Mouse (Mus musculus): ENCODE results near the gene Plekha1. TPM values are rescaled to one million over a fixed set of nuclear protein-coding genes. Genes with fewer than 3 reads are reported as not detected.

Plekha1 gene
- polyA plus RNA-seq, 1 experiment from 2014 or later: 32.2 TPM

GRCm38 (mm10) chr7:130937266-130937841 is 71.8 kb downstream of the Plekha1 start:
- Histone ChIP-seq H3K4me2 (ENCODE audit: low read depth, low read length, severe bottlenecking) (no peak overlapping the region), H3K36me3 (ENCODE audit: control insufficient read depth, insufficient read depth, low read length) (no peaks in the 10 kb centered on the region), H3K9ac (ENCODE audit: low read length) (no peak overlapping the region), H3K9me3 (ENCODE audit: control insufficient read depth, low read length) (no peaks in the 10 kb centered on the region), H3K27ac (ENCODE audit: low read depth, low read length) (no peak overlapping the region), H3K4me1 (replicated peaks; ENCODE audit: control insufficient read depth, insufficient read depth, low read length) (peaks cover 9% of the 10 kb centered on the region), H3K4me3 (ENCODE audit: low read depth, low read length) (no peak overlapping the region), H3K27me3 (ENCODE audit: control insufficient read depth, insufficient read depth, low read length) (peaks cover 47% of the 10 kb centered on the region)
- DNase-seq (ENCODE audit: low spot score): peak; percentile 44
- WGBS: 30% methylated on average over 12 of the region's 12 CpGs
- no peak for ATAC-seq (replicated peaks; ENCODE audit: low FRiP score)

GRCm38 (mm10) chr7:130938005-130938404 is 72.4 kb downstream of the Plekha1 start:
- H3K9me3 ChIP-seq (ENCODE audit: control insufficient read depth, low read length): no peaks in the 10 kb centered on the region
- peaks cover 9% of the 10 kb centered on the region for H3K4me1 ChIP-seq (replicated peaks; ENCODE audit: control insufficient read depth, insufficient read depth, low read length)
- peaks cover 47% of the 10 kb centered on the region for H3K27me3 ChIP-seq (ENCODE audit: control insufficient read depth, insufficient read depth, low read length)
- no peak overlapping the region for H3K4me3 ChIP-seq (ENCODE audit: low read depth, low read length)
- H3K4me2 ChIP-seq (ENCODE audit: low read depth, low read length, severe bottlenecking): no peak overlapping the region
- H3K27ac ChIP-seq (ENCODE audit: low read depth, low read length): no peak overlapping the region
- no peak overlapping the region for H3K9ac ChIP-seq (ENCODE audit: low read length)
- ATAC-seq (replicated peaks; ENCODE audit: low FRiP score): no peak
- no peaks in the 10 kb centered on the region for H3K36me3 ChIP-seq (ENCODE audit: control insufficient read depth, insufficient read depth, low read length)
- WGBS: 67% methylated on average over 4 of the region's 4 CpGs
- peak; percentile 37 for DNase-seq (ENCODE audit: low spot score)

- Histone ChIP-seq H3K27me3 (ENCODE audit: control insufficient read depth, insufficient read depth, low read length) (peaks cover 43% of the 10 kb centered on the region), H3K27ac (ENCODE audit: low read depth, low read length) (no peak overlapping the region)
- no peak for ATAC-seq (replicated peaks; ENCODE audit: low FRiP score)
Measured at GRCm38 (mm10) chr7:130938896-130939295, 73.3 kb downstream of the Plekha1 start.

GRCm38 (mm10) chr7:130940733-130941132 is 75.2 kb downstream of the Plekha1 start:
- Histone ChIP-seq H3K4me3 (ENCODE audit: low read depth, low read length) (no peak overlapping the region), H3K4me2 (ENCODE audit: low read depth, low read length, severe bottlenecking) (no peak overlapping the region), H3K36me3 (ENCODE audit: control insufficient read depth, insufficient read depth, low read length) (no peaks in the 10 kb centered on the region), H3K9me3 (ENCODE audit: control insufficient read depth, low read length) (no peaks in the 10 kb centered on the region), H3K4me1 (replicated peaks; ENCODE audit: control insufficient read depth, insufficient read depth, low read length) (peaks cover 8% of the 10 kb centered on the region), H3K27ac (ENCODE audit: low read depth, low read length) (no peak overlapping the region), H3K9ac (ENCODE audit: low read length) (no peak overlapping the region), H3K27me3 (ENCODE audit: control insufficient read depth, insufficient read depth, low read length) (peaks cover 26% of the 10 kb centered on the region)
- ATAC-seq (replicated peaks; ENCODE audit: low FRiP score) (no peak), DNase-seq (ENCODE audit: low spot score) (peak; percentile 23)
- WGBS: 90% methylated on average over 8 of the region's 8 CpGs

More at GRCm38 (mm10) chr7:130938896-130939295, 73.3 kb downstream of the Plekha1 start:
- no peaks in the 10 kb centered on the region for H3K9me3 ChIP-seq (ENCODE audit: control insufficient read depth, low read length)
- DNase-seq (ENCODE audit: low spot score): peak; percentile 33
- H3K36me3 ChIP-seq (ENCODE audit: control insufficient read depth, insufficient read depth, low read length): no peaks in the 10 kb centered on the region
- H3K4me1 ChIP-seq (replicated peaks; ENCODE audit: control insufficient read depth, insufficient read depth, low read length): peaks cover 9% of the 10 kb centered on the region
- H3K4me2 ChIP-seq (ENCODE audit: low read depth, low read length, severe bottlenecking): no peak overlapping the region
- no peak overlapping the region for H3K4me3 ChIP-seq (ENCODE audit: low read depth, low read length)
- WGBS: 91% methylated on average over 8 of the region's 8 CpGs
- H3K9ac ChIP-seq (ENCODE audit: low read length): no peak overlapping the region

- no peaks in the 10 kb centered on the region for H3K27me3 ChIP-seq (ENCODE audit: control insufficient read depth, insufficient read depth, low read length)
- H3K4me1 ChIP-seq (replicated peaks; ENCODE audit: control insufficient read depth, insufficient read depth, low read length): no peaks in the 10 kb centered on the region
- H3K9ac ChIP-seq (ENCODE audit: low read length): no peak overlapping the region
- DNase-seq (ENCODE audit: low spot score) (peak; percentile 9), ATAC-seq (replicated peaks; ENCODE audit: low FRiP score) (no peak)
- H3K27ac ChIP-seq (ENCODE audit: low read depth, low read length): no peak overlapping the region
- no peaks in the 10 kb centered on the region for H3K9me3 ChIP-seq (ENCODE audit: control insufficient read depth, low read length)
- no peaks in the 10 kb centered on the region for H3K36me3 ChIP-seq (ENCODE audit: control insufficient read depth, insufficient read depth, low read length)
- no peak overlapping the region for H3K4me3 ChIP-seq (ENCODE audit: low read depth, low read length)
- H3K4me2 ChIP-seq (ENCODE audit: low read depth, low read length, severe bottlenecking): no peak overlapping the region
- 90% methylated on average over 9 of the region's 9 CpGs for WGBS
Measured at GRCm38 (mm10) chr7:130943280-130943895, 77.8 kb downstream of the Plekha1 start.

GRCm38 (mm10) chr7:130944766-130945475 is 79.4 kb downstream of the Plekha1 start:
- Histone ChIP-seq H3K4me1 (replicated peaks; ENCODE audit: control insufficient read depth, insufficient read depth, low read length) (no peaks in the 10 kb centered on the region), H3K4me2 (ENCODE audit: low read depth, low read length, severe bottlenecking) (no peak overlapping the region), H3K36me3 (ENCODE audit: control insufficient read depth, insufficient read depth, low read length) (no peaks in the 10 kb centered on the region), H3K27me3 (ENCODE audit: control insufficient read depth, insufficient read depth, low read length) (no peaks in the 10 kb centered on the region), H3K9me3 (ENCODE audit: control insufficient read depth, low read length) (no peaks in the 10 kb centered on the region), H3K9ac (ENCODE audit: low read length) (no peak overlapping the region), H3K27ac (ENCODE audit: low read depth, low read length) (no peak overlapping the region), H3K4me3 (ENCODE audit: low read depth, low read length) (no peak overlapping the region)
- WGBS: 91% methylated on average over 11 of the region's 11 CpGs
- ATAC-seq (replicated peaks; ENCODE audit: low FRiP score) (no peak), DNase-seq (ENCODE audit: low spot score) (peak; percentile 23)

- no peaks in the 10 kb centered on the region for H3K9me3 ChIP-seq (ENCODE audit: control insufficient read depth, low read length)
- H3K4me2 ChIP-seq (ENCODE audit: low read depth, low read length, severe bottlenecking): no peak overlapping the region
- ATAC-seq (replicated peaks; ENCODE audit: low FRiP score): no peak
- no peak overlapping the region for H3K4me3 ChIP-seq (ENCODE audit: low read depth, low read length)
- H3K36me3 ChIP-seq (ENCODE audit: control insufficient read depth, insufficient read depth, low read length): no peaks in the 10 kb centered on the region
- H3K9ac ChIP-seq (ENCODE audit: low read length): no peak overlapping the region
- no peaks in the 10 kb centered on the region for H3K4me1 ChIP-seq (replicated peaks; ENCODE audit: control insufficient read depth, insufficient read depth, low read length)
- H3K27ac ChIP-seq (ENCODE audit: low read depth, low read length): no peak overlapping the region
- 87% methylated on average over 3 of the region's 3 CpGs for WGBS
- DNase-seq (ENCODE audit: low spot score): no peak
- H3K27me3 ChIP-seq (ENCODE audit: control insufficient read depth, insufficient read depth, low read length): no peaks in the 10 kb centered on the region
Measured at GRCm38 (mm10) chr7:130945730-130946129, 80.2 kb downstream of the Plekha1 start.

GRCm38 (mm10) chr7:130946303-130946702 is 80.7 kb downstream of the Plekha1 start:
- Histone ChIP-seq H3K4me2 (ENCODE audit: low read depth, low read length, severe bottlenecking) (no peak overlapping the region), H3K36me3 (ENCODE audit: control insufficient read depth, insufficient read depth, low read length) (no peaks in the 10 kb centered on the region), H3K4me3 (ENCODE audit: low read depth, low read length) (no peak overlapping the region), H3K9ac (ENCODE audit: low read length) (no peak overlapping the region), H3K27ac (ENCODE audit: low read depth, low read length) (no peak overlapping the region), H3K4me1 (replicated peaks; ENCODE audit: control insufficient read depth, insufficient read depth, low read length) (no peaks in the 10 kb centered on the region), H3K9me3 (ENCODE audit: control insufficient read depth, low read length) (no peaks in the 10 kb centered on the region), H3K27me3 (ENCODE audit: control insufficient read depth, insufficient read depth, low read length) (no peaks in the 10 kb centered on the region)
- DNase-seq (ENCODE audit: low spot score) (no peak), ATAC-seq (replicated peaks; ENCODE audit: low FRiP score) (no peak)
- 89% methylated on average over 12 of the region's 12 CpGs for WGBS
